Comparison of ENCODE assay signal across 27 mouse cellular contexts in the genomic region with DNA sequence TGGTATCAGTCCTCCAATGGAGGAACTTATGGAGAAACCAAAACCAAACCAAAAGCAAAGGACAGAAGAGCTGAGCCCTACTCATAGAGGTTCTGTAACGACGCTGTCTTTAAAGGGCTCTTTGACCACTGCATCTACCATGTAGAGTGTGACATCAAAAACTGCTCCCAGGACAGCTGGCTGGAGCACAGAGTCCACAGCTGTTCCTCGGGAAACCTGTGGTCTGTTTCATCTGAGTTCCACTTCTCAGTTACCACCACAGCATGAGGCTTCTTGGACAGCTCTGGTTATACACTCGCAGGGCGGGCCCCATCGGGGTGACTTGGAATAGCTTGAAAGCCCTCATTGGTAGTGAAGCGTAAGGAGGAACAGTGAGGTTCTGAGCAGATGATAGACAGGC.
DNase-seq lines count a peak whose midpoint lies in the region; ATAC-seq and TF ChIP-seq lines count a peak whose summit lies in the region.
"Had no signal": no experiment of that assay in that cellular context is flagged by ENCODE, and none has a peak within 500 bp of the region (broad histone marks: within the 10 kb centered on the region; RNA-seq: fewer than 3 reads in every experiment).

No protein-coding gene starts in this region.

- H3K36me3 ChIP-seq in heart, embryonic 16.5 days (ENCODE audit: control insufficient read depth, insufficient read depth) = no peaks in the 10 kb centered on the region
- H3K36me3 ChIP-seq in midbrain, postnatal 0 days (ENCODE audit: insufficient read depth, low read length) = no peaks in the 10 kb centered on the region
- no peaks in the 10 kb centered on the region for H3K36me3 ChIP-seq in midbrain, embryonic 15.5 days (replicated peaks)
- H3K36me3 ChIP-seq: embryonic facial prominence, embryonic 15.5 days; G1E; heart, embryonic 12.5 days; heart, embryonic 15.5 days; hindbrain, embryonic 12.5 days had no signal

- no peak for TF ChIP-seq CTCF in midbrain, postnatal 0 days (IDR thresholded peaks at IDR 0.05)

- intact Hi-C loops in left cerebral cortex, postnatal 4 days (cut with DNase I) = no loop called here

- no peak overlapping the region for H3K9ac ChIP-seq in heart, embryonic 16.5 days (ENCODE audit: low read length)
- H3K9ac ChIP-seq in midbrain, postnatal 0 days (replicated peaks; ENCODE audit: low read length, poor library complexity, severe bottlenecking) = no peak overlapping the region
- no peak overlapping the region for H3K9ac ChIP-seq in midbrain, embryonic 15.5 days
- H3K9ac ChIP-seq: embryonic facial prominence, embryonic 15.5 days; forebrain, postnatal 0 days; heart, embryonic 12.5 days; heart, embryonic 15.5 days; hindbrain, embryonic 12.5 days had no signal

- WGBS in heart, embryonic 16.5 days = 83% methylated on average over 7 of the region's 7 CpGs
- WGBS in midbrain, postnatal 0 days = 88% methylated on average over 7 of the region's 7 CpGs
- WGBS in midbrain, embryonic 15.5 days = 87% methylated on average over 7 of the region's 7 CpGs

- peak; percentile 52; the same call in 1 of the 2 replicates for ATAC-seq in heart, embryonic 16.5 days (replicated peaks; ENCODE audit: extremely low read depth, insufficient read depth, low FRiP score)
- ATAC-seq in midbrain, postnatal 0 days (ENCODE audit: low FRiP score) = no peak
- ATAC-seq in midbrain, embryonic 15.5 days (replicated peaks) = no peak
- ATAC-seq: forebrain, embryonic 14.5 days; forebrain, postnatal 0 days; intestine, postnatal 0 days; Patski had no signal

- H3K27ac ChIP-seq in heart, embryonic 16.5 days (ENCODE audit: low read length) = no peak overlapping the region
- no peak overlapping the region for H3K27ac ChIP-seq in midbrain, postnatal 0 days (ENCODE audit: low read depth, low read length)
- H3K27ac ChIP-seq in midbrain, embryonic 15.5 days = no peak overlapping the region
- H3K27ac ChIP-seq: embryonic facial prominence, embryonic 15.5 days; gastrocnemius, adult 2 months; heart, embryonic 15.5 days; hindbrain, embryonic 12.5 days had no signal

- H3K4me3 ChIP-seq in heart, embryonic 16.5 days (ENCODE audit: low read length) = no peak overlapping the region
- H3K4me3 ChIP-seq in midbrain, postnatal 0 days (ENCODE audit: low read depth, low read length) = no peak overlapping the region
- no peak overlapping the region for H3K4me3 ChIP-seq in midbrain, embryonic 15.5 days
- H3K4me3 ChIP-seq: embryonic facial prominence, embryonic 15.5 days; gastrocnemius, adult 2 months; heart, embryonic 12.5 days; heart, embryonic 15.5 days; hindbrain, embryonic 12.5 days had no signal

- DNase-seq in heart, adult 8-10 months (ENCODE audit: low spot score) = no peak
- DNase-seq in left cerebral cortex, postnatal 4 days = peak; percentile 36
- no peak for DNase-seq in left cerebral cortex, adult 8-10 months (ENCODE audit: low spot score in 2 of 2)
- peak; percentile 49 for DNase-seq in midbrain, postnatal 0 days (ENCODE audit: low spot score)
- DNase-seq in spleen, postnatal 4 days (ENCODE audit: low spot score in 2 of 2) = no peak
- DNase-seq: adrenal gland, postnatal 10 days; adrenal gland, postnatal 36 days; cerebellum, adult 2 months; cerebellum, adult 9-11 months; cerebellum, postnatal 36 days; embryo, embryonic 11 days; forebrain, postnatal 0 days; gastrocnemius, adult 2 months; gastrocnemius, postnatal 14 days; heart, adult 11 months; heart, postnatal 14 days; heart, postnatal 4 days had no signal

- no peak overlapping the region for H3K4me2 ChIP-seq in heart, embryonic 16.5 days (ENCODE audit: low read depth, low read length)
- H3K4me2 ChIP-seq in midbrain, postnatal 0 days (ENCODE audit: low read depth, low read length, poor library complexity, severe bottlenecking) = no peak overlapping the region
- H3K4me2 ChIP-seq in midbrain, embryonic 15.5 days = no peak overlapping the region
- H3K4me2 ChIP-seq: embryonic facial prominence, embryonic 15.5 days; heart, embryonic 12.5 days; heart, embryonic 15.5 days; hindbrain, embryonic 12.5 days had no signal

- H3K9me3 ChIP-seq in heart, embryonic 16.5 days (replicated peaks; ENCODE audit: control insufficient read depth, low read length) = no peaks in the 10 kb centered on the region
- no peaks in the 10 kb centered on the region for H3K9me3 ChIP-seq in midbrain, postnatal 0 days (ENCODE audit: low read length)
- H3K9me3 ChIP-seq in midbrain, embryonic 15.5 days = no peaks in the 10 kb centered on the region
- H3K9me3 ChIP-seq: embryonic facial prominence, embryonic 15.5 days; G1E; heart, embryonic 12.5 days; heart, embryonic 15.5 days; hindbrain, embryonic 12.5 days had no signal

- H3K4me1 ChIP-seq in heart, embryonic 16.5 days (ENCODE audit: control insufficient read depth, insufficient read depth, low read length) = no peaks in the 10 kb centered on the region
- H3K4me1 ChIP-seq in midbrain, postnatal 0 days (ENCODE audit: insufficient read depth, low read length) = no peaks in the 10 kb centered on the region; the same call in 1 of the 2 replicates
- no peaks in the 10 kb centered on the region for H3K4me1 ChIP-seq in midbrain, embryonic 15.5 days
- H3K4me1 ChIP-seq: embryonic facial prominence, embryonic 15.5 days; heart, embryonic 12.5 days; heart, embryonic 15.5 days had no signal

- H3K27me3 ChIP-seq in heart, embryonic 16.5 days (ENCODE audit: control insufficient read depth, insufficient read depth, low read length) = no peaks in the 10 kb centered on the region
- H3K27me3 ChIP-seq in midbrain, postnatal 0 days (ENCODE audit: insufficient read depth, low read length) = no peaks in the 10 kb centered on the region
- no peaks in the 10 kb centered on the region for H3K27me3 ChIP-seq in midbrain, embryonic 15.5 days (replicated peaks)
- H3K27me3 ChIP-seq: embryonic facial prominence, embryonic 15.5 days; heart, embryonic 12.5 days; heart, embryonic 15.5 days had no signal

Comparison
In these comparisons a context has a peak if more than half of its experiments do, and no peak if none do; other contexts are left out.
1. DNase-seq: peak in left cerebral cortex, postnatal 4 days (single experiment) and midbrain, postnatal 0 days (single experiment); none in heart, adult 8-10 months (single experiment), left cerebral cortex, adult 8-10 months (0 of 2) and spleen, postnatal 4 days (0 of 2).